Mouse (Mus musculus) embryo, embryonic 10.5 days (tissue): Measurements from ENCODE around the gene Retn.

Experiments
- DNase-seq: peaks from one replicate; pipeline ENCODE4 v3.0.0-alpha.2; 2015; ENCODE audit warnings: low spot score

Gene Retn

GRCm38 (mm10) chr8:3660889-3661288 is 5.3 kb downstream of the Retn start:
- DNase-seq = no peak

GRCm38 (mm10) chr8:3664405-3664804 is 8.8 kb downstream of the Retn start:
- DNase-seq = no peak

- no peak for DNase-seq
Observed at GRCm38 (mm10) chr8:3665507-3665906, 9.9 kb downstream of the Retn start, which contains the start of gene Mcemp1. Gene Mcemp1 (plus strand): TSS chr8:3665754.

- no peak for DNase-seq
Observed at GRCm38 (mm10) chr8:3670388-3670787, 14.8 kb downstream of the Retn start.

- DNase-seq = peak; percentile 90
Observed at GRCm38 (mm10) chr8:3671980-3672491, 16.5 kb downstream of the Retn start, which contains the start of gene Fcor. Gene Fcor (minus strand): TSS chr8:3672362.

GRCm38 (mm10) chr8:3674671-3675070 is 19.1 kb downstream of the Retn start:
- DNase-seq = no peak

GRCm38 (mm10) chr8:3676131-3676992 is 20.8 kb downstream of the Retn start, which contains the start of gene Trappc5:
Gene Trappc5 (plus strand): TSS chr8:3676299.
- DNase-seq = peak; percentile 95

GRCm38 (mm10) chr8:3676993-3677579 is 21.5 kb downstream of the Retn start:
- peak; percentile 48 for DNase-seq

- no peak for DNase-seq
Observed at GRCm38 (mm10) chr8:3678831-3679230, 23.3 kb downstream of the Retn start.

GRCm38 (mm10) chr8:3679236-3679635 is 23.7 kb downstream of the Retn start:
- no peak for DNase-seq

- no peak for DNase-seq
Observed at GRCm38 (mm10) chr8:3679656-3680055, 24.1 kb downstream of the Retn start.

- no peak for DNase-seq
Observed at GRCm38 (mm10) chr8:3682435-3682834, 26.9 kb downstream of the Retn start.

- DNase-seq = no peak
Observed at GRCm38 (mm10) chr8:3683408-3684176, 28.0 kb downstream of the Retn start.

- no peak for DNase-seq
Observed at GRCm38 (mm10) chr8:3684530-3684929, 29.0 kb downstream of the Retn start.

GRCm38 (mm10) chr8:3685422-3685821 is 29.9 kb downstream of the Retn start:
- no peak for DNase-seq

- DNase-seq = no peak
Observed at GRCm38 (mm10) chr8:3687537-3687936, 32.0 kb downstream of the Retn start.

- DNase-seq = no peak
Observed at GRCm38 (mm10) chr8:3690774-3691173, 35.2 kb downstream of the Retn start.

GRCm38 (mm10) chr8:3694121-3694520 is 38.6 kb downstream of the Retn start, which contains the start of gene Fcer2a:
Gene Fcer2a (minus strand): TSS chr8:3694175.
- DNase-seq = no peak

GRCm38 (mm10) chr8:3701491-3701890 is 45.9 kb downstream of the Retn start:
- no peak for DNase-seq

GRCm38 (mm10) chr8:3705711-3706110 is 50.1 kb downstream of the Retn start:
- DNase-seq = peak; percentile 13

- DNase-seq = no peak
Observed at GRCm38 (mm10) chr8:3707611-3708010, 52.0 kb downstream of the Retn start.
